Mouse (Mus musculus): Measurements from ENCODE around the gene Hoxd4. TPM values are rescaled to one million over a fixed set of nuclear protein-coding genes. Genes with fewer than 3 reads are reported as not detected.
A peak's percentile ranks its signal among the peaks of the same experiment; 100 is the strongest.

Hoxd4 gene
- total RNA-seq, 1 experiment: 0.94 TPM

GRCm38 (mm10) chr2:74731055-74731454 is 19.3 kb downstream of the Hoxd4 start:
- in situ Hi-C loops (cut with MboI; ENCODE audit: low sequenced_read_pairs in 2 of 2, unreplicated experiment in 2 of 2): no loop called here
- H3K4me1 ChIP-seq (ENCODE audit: control insufficient read depth in 2 of 2, insufficient read depth in 2 of 2, low read length in 2 of 2, poor library complexity in 1 of 2): no peaks in the 10 kb centered on the region; a peak in 1 of 4 replicates
- TF ChIP-seq CHD2 (IDR thresholded peaks at IDR 0.05; ENCODE audit: low read depth, low read length) (no peak), ZNF384 (IDR thresholded peaks at IDR 0.05; ENCODE audit: low read depth, low read length) (no peak), MAFK (IDR thresholded peaks at IDR 0.05; ENCODE audit: insufficient read depth, low read depth, low read length) (no peak), ZC3H11A (IDR thresholded peaks at IDR 0.05; ENCODE audit: borderline replicate concordance, low read depth, low read length) (no peak), HCFC1 (IDR thresholded peaks at IDR 0.05; ENCODE audit: borderline replicate concordance, insufficient read depth, low read length) (no peak)
- H3K4me3 ChIP-seq (ENCODE audit: insufficient read depth in 1 of 2, low read depth in 1 of 2, low read length in 2 of 2, poor library complexity in 1 of 2, severe bottlenecking in 1 of 2): no peak overlapping the region
- DNase-seq (ENCODE audit: low read depth, low spot score): no peak
- no peak overlapping the region for H3K9ac ChIP-seq (ENCODE audit: insufficient read depth, low read depth, low read length, poor library complexity, severe bottlenecking)
- H3K27ac ChIP-seq (ENCODE audit: insufficient read depth, low read depth, low read length, poor library complexity, severe bottlenecking): no peak overlapping the region
- H3K36me3 ChIP-seq (ENCODE audit: control insufficient read depth, insufficient read depth, low read length, poor library complexity, severe bottlenecking): no peaks in the 10 kb centered on the region
- no peaks in the 10 kb centered on the region for H3K9me3 ChIP-seq (ENCODE audit: control insufficient read depth, insufficient read depth, low read depth, low read length)

GRCm38 (mm10) chr2:74731799-74732512 is 20.2 kb downstream of the Hoxd4 start:
- H3K9ac ChIP-seq (ENCODE audit: insufficient read depth, low read depth, low read length, poor library complexity, severe bottlenecking): no peak overlapping the region
- no peak overlapping the region for H3K4me3 ChIP-seq (ENCODE audit: insufficient read depth in 1 of 2, low read depth in 1 of 2, low read length in 2 of 2, poor library complexity in 1 of 2, severe bottlenecking in 1 of 2)
- no peak overlapping the region for H3K27ac ChIP-seq (ENCODE audit: insufficient read depth, low read depth, low read length, poor library complexity, severe bottlenecking)
- no peaks in the 10 kb centered on the region for H3K36me3 ChIP-seq (ENCODE audit: control insufficient read depth, insufficient read depth, low read length, poor library complexity, severe bottlenecking)
- no peaks in the 10 kb centered on the region; a peak in 1 of 4 replicates for H3K4me1 ChIP-seq (ENCODE audit: control insufficient read depth in 2 of 2, insufficient read depth in 2 of 2, low read length in 2 of 2, poor library complexity in 1 of 2)
- in situ Hi-C loops (cut with MboI; ENCODE audit: low sequenced_read_pairs in 2 of 2, unreplicated experiment in 2 of 2): no loop called here
- DNase-seq (ENCODE audit: low read depth, low spot score): no peak
- H3K9me3 ChIP-seq (ENCODE audit: control insufficient read depth, insufficient read depth, low read depth, low read length): no peaks in the 10 kb centered on the region
- TF ChIP-seq CHD2 (IDR thresholded peaks at IDR 0.05; ENCODE audit: low read depth, low read length) (no peak), MAFK (IDR thresholded peaks at IDR 0.05; ENCODE audit: insufficient read depth, low read depth, low read length) (no peak), HCFC1 (IDR thresholded peaks at IDR 0.05; ENCODE audit: borderline replicate concordance, insufficient read depth, low read length) (no peak), ZNF384 (IDR thresholded peaks at IDR 0.05; ENCODE audit: low read depth, low read length) (no peak), ZC3H11A (IDR thresholded peaks at IDR 0.05; ENCODE audit: borderline replicate concordance, low read depth, low read length) (no peak)

- no peak overlapping the region for H3K4me3 ChIP-seq (ENCODE audit: insufficient read depth in 1 of 2, low read depth in 1 of 2, low read length in 2 of 2, poor library complexity in 1 of 2, severe bottlenecking in 1 of 2)
- no peak overlapping the region for H3K9ac ChIP-seq (ENCODE audit: insufficient read depth, low read depth, low read length, poor library complexity, severe bottlenecking)
Observed at GRCm38 (mm10) chr2:74732513-74733316, 21.0 kb downstream of the Hoxd4 start.

GRCm38 (mm10) chr2:74733317-74733661 is 21.6 kb downstream of the Hoxd4 start:
- no peak for DNase-seq (ENCODE audit: low read depth, low spot score)
- in situ Hi-C loops (cut with MboI; ENCODE audit: low sequenced_read_pairs in 2 of 2, unreplicated experiment in 2 of 2): no loop called here
- TF ChIP-seq MAFK (IDR thresholded peaks at IDR 0.05; ENCODE audit: insufficient read depth, low read depth, low read length) (no peak), ZNF384 (IDR thresholded peaks at IDR 0.05; ENCODE audit: low read depth, low read length) (peak; percentile 78)
- H3K36me3 ChIP-seq (ENCODE audit: control insufficient read depth, insufficient read depth, low read length, poor library complexity, severe bottlenecking): no peaks in the 10 kb centered on the region
- H3K4me1 ChIP-seq (ENCODE audit: control insufficient read depth in 2 of 2, insufficient read depth in 2 of 2, low read length in 2 of 2, poor library complexity in 1 of 2): no peaks in the 10 kb centered on the region; a peak in 1 of 4 replicates
- H3K27ac ChIP-seq (ENCODE audit: insufficient read depth, low read depth, low read length, poor library complexity, severe bottlenecking): no peak overlapping the region
- H3K4me3 ChIP-seq (ENCODE audit: insufficient read depth in 1 of 2, low read depth in 1 of 2, low read length in 2 of 2, poor library complexity in 1 of 2, severe bottlenecking in 1 of 2): no peak overlapping the region
- no peaks in the 10 kb centered on the region for H3K9me3 ChIP-seq (ENCODE audit: control insufficient read depth, insufficient read depth, low read depth, low read length)
- H3K9ac ChIP-seq (ENCODE audit: insufficient read depth, low read depth, low read length, poor library complexity, severe bottlenecking): no peak overlapping the region

More at GRCm38 (mm10) chr2:74732513-74733316, 21.0 kb downstream of the Hoxd4 start:
- Histone ChIP-seq H3K9me3 (ENCODE audit: control insufficient read depth, insufficient read depth, low read depth, low read length) (no peaks in the 10 kb centered on the region), H3K36me3 (ENCODE audit: control insufficient read depth, insufficient read depth, low read length, poor library complexity, severe bottlenecking) (no peaks in the 10 kb centered on the region), H3K27ac (ENCODE audit: insufficient read depth, low read depth, low read length, poor library complexity, severe bottlenecking) (no peak overlapping the region), H3K4me1 (ENCODE audit: control insufficient read depth in 2 of 2, insufficient read depth in 2 of 2, low read length in 2 of 2, poor library complexity in 1 of 2) (no peaks in the 10 kb centered on the region; a peak in 1 of 4 replicates)
- in situ Hi-C loops (cut with MboI; ENCODE audit: low sequenced_read_pairs in 2 of 2, unreplicated experiment in 2 of 2): no loop called here
- TF ChIP-seq ZC3H11A (IDR thresholded peaks at IDR 0.05; ENCODE audit: borderline replicate concordance, low read depth, low read length) (no peak), CHD2 (IDR thresholded peaks at IDR 0.05; ENCODE audit: low read depth, low read length) (no peak), ZNF384 (IDR thresholded peaks at IDR 0.05; ENCODE audit: low read depth, low read length) (no peak), MAFK (IDR thresholded peaks at IDR 0.05; ENCODE audit: insufficient read depth, low read depth, low read length) (no peak), HCFC1 (IDR thresholded peaks at IDR 0.05; ENCODE audit: borderline replicate concordance, insufficient read depth, low read length) (no peak)
- DNase-seq (ENCODE audit: low read depth, low spot score): no peak
